Mouse (Mus musculus) heart, adult 2 months (tissue): ENCODE data around the gene Robo1.

Experiments
- CTCF ChIP-seq: fragments of 200-600 bp; IDR thresholded peaks from 2 replicates; pipeline ENCODE4 v1.8.1; 2022; ENCODE audit warnings: antibody characterized with exemption, mild to moderate bottlenecking, moderate library complexity
- POLR2A ChIP-seq: fragments of 200-500 bp; IDR thresholded peaks from 2 replicates; pipeline ENCODE4 v1.6.1; 2011; ENCODE audit warnings: mild to moderate bottlenecking, low read depth, low read length, control low read depth; ENCODE audit not compliant: insufficient read depth

DNA sequence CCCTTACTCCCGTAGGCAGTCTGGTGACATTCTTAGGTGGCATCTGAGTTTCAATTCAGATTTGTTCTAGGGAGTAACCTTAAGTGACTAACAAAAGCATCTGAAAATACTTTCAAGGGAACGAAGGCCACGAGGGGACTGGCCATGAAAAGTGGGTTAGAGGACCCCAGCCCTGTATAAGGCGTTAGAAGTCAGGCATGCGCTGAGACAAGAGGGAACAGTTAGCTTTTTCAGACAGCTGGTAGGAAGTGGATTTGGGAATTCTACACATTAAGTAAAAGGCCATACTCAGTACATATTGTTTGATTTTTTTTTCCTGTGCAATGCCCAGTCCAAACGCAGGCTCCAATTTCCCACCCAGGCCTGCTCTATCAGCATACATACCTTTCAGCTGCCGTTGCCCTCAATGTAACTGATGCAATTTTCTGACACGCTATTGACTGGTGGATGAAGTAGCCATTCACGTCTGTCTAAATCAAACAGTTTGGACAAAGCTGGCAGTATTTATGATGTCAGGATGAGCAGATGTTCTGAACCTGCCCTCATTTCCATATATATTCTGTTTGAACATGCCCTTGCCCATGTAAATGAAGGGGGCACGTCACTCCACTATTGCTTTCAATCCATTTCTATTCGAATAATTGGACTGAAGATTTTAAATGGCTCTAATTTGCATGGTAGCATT lies 651.1 kb downstream of the Robo1 start:
- TF ChIP-seq POLR2A (no peak), CTCF (no peak)
